Mouse (Mus musculus) forebrain, embryonic 14.5 days (tissue): ENCODE data around the gene Cntnap5a. TPM values are rescaled to one million over a fixed set of nuclear protein-coding genes. Genes with fewer than 3 reads are reported as not detected.

Source experiments
- ATAC-seq: fragments of 200-750 bp; cut with Nextera tagmentation; 2 replicates; pipeline ENCODE4 v1.8.0; 2017; ENCODE audit warnings: mild to moderate bottlenecking, moderate library complexity
- DNase-seq: peaks from one replicate; pipeline ENCODE4 v3.0.0-alpha.2; 2015; ENCODE audit warnings: low spot score
- H3K27ac ChIP-seq: fragments of 300-500 bp; sonication (generic); 2 replicates; pipeline ENCODE4 v1.5.1; 2014; ENCODE audit warnings: low read depth, mild to moderate bottlenecking, control low read depth, low read length, moderate library complexity
- H3K27me3 ChIP-seq: fragments of 300-500 bp; sonication (generic); replicated peaks from 2 replicates; pipeline ENCODE4 v1.6.1; 2014; ENCODE audit warnings: low read length, control low read depth, mixed read lengths; ENCODE audit not compliant: control insufficient read depth, insufficient read depth
- H3K36me3 ChIP-seq: fragments of 300-500 bp; sonication (generic); 2 replicates; pipeline ENCODE4 v1.6.1; 2014; ENCODE audit warnings: low read length, control low read depth; ENCODE audit not compliant: control insufficient read depth, insufficient read depth
- H3K4me1 ChIP-seq: fragments of 300-500 bp; sonication (generic); 2 replicates; pipeline ENCODE4 v1.6.1; 2014; ENCODE audit warnings: antibody characterized with exemption, low read length, control low read depth; ENCODE audit not compliant: control insufficient read depth, insufficient read depth
- H3K4me2 ChIP-seq: fragments of 300-500 bp; sonication (generic); 2 replicates; pipeline ENCODE4 v1.6.1; 2014; ENCODE audit warnings: mild to moderate bottlenecking, control low read depth, low read length
- H3K4me3 ChIP-seq: fragments of 300-500 bp; sonication (generic); 2 replicates; pipeline ENCODE4 v1.5.1; 2014; ENCODE audit warnings: low read depth, low read length, control low read depth
- H3K9ac ChIP-seq: fragments of 300-500 bp; sonication (generic); 2 replicates; pipeline ENCODE4 v1.6.1; 2014; ENCODE audit warnings: mild to moderate bottlenecking, low read length, control low read depth, moderate library complexity
- H3K9me3 ChIP-seq: fragments of 300-500 bp; sonication (generic); replicated peaks from 2 replicates; pipeline ENCODE4 v1.6.1; 2016; ENCODE audit warnings: low read length, control low read depth, mixed read lengths; ENCODE audit not compliant: control insufficient read depth
- WGBS: fragments of 180-500 bp; shearing (Covaris S2); extraction: QIAGEN DNeasy Blood & Tissue Kit; methylation state at CpG from one replicate; pipeline ENCODE4 v1.1.7; 2014; 5-methylcytosine and 5-hydroxymethylcytosine counted together
- polyA plus RNA-seq: library from polyadenylated mRNA; unstranded; fragments of >200 nt; fragmentation: Nextera tagmentation; extraction: Ambion mirVana; gene quantifications from 2 replicates; pipeline ENCODE4 v1.2.1, GENCODE M21; 2014

Gene Cntnap5a
- polyA plus RNA-seq, 1 experiment from 2014 or later = 0.29 TPM

DNA sequence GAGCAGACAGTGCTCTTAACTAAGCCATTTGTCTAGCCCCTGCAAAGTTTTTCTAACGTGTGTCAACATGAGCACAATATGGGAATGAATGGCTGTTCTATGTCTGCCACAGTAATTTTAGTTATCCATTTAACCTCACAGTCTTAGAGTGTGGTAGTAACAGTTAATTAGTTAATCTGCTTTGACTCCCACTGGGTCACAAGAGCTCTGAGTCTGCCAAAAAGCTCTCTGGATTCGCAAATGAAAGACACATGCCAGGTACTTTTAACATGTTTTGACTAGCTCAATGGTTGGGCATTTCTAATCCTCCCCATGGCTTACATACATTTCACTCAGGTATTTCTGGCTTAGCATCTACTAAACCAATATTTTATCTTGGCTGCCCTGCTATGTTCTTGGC, 163.0 kb downstream of the Cntnap5a start:
- no peak overlapping the region for H3K4me3 ChIP-seq
- WGBS = 7% methylated on average over 2 of the region's 2 CpGs
- peak; percentile 11 for DNase-seq
- H3K9ac ChIP-seq = no peak overlapping the region
- no peaks in the 10 kb centered on the region for H3K36me3 ChIP-seq
- H3K4me1 ChIP-seq = no peaks in the 10 kb centered on the region
- no peaks in the 10 kb centered on the region for H3K9me3 ChIP-seq
- H3K4me2 ChIP-seq = no peak overlapping the region
- no peak overlapping the region for H3K27ac ChIP-seq
- ATAC-seq = no peak
- H3K27me3 ChIP-seq = no peaks in the 10 kb centered on the region

DNA sequence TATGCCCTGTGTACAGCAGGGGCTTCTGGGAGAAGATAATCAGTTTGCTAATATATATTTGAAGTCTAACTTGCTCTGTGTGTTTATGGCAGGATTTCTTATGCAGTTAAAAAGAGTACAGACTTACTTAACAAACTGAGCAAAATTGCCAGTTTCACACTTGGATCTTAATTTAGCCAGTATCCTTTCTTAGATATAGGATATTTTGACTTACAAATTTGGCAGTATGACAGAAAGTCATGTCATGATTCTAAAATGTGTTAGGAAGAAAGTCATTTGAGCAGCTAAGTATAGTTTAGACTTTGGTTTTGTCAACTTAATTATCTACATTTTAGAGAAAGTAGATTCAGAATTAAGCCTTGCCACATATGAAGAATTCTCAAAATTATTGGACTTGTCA, 167.7 kb downstream of the Cntnap5a start:
- Histone ChIP-seq H3K4me1 (no peaks in the 10 kb centered on the region), H3K9me3 (no peaks in the 10 kb centered on the region), H3K36me3 (no peaks in the 10 kb centered on the region), H3K27me3 (no peaks in the 10 kb centered on the region), H3K27ac (no peak overlapping the region), H3K9ac (no peak overlapping the region), H3K4me2 (no peak overlapping the region), H3K4me3 (no peak overlapping the region)
- ATAC-seq (no peak), DNase-seq (peak; percentile 7)

GRCm38 (mm10) chr1:115918396-115918795, 233.8 kb downstream of the Cntnap5a start:
- Histone ChIP-seq H3K4me1 (no peaks in the 10 kb centered on the region), H3K9me3 (no peaks in the 10 kb centered on the region; the same call in 1 of the 2 replicates), H3K4me3 (no peak overlapping the region), H3K27me3 (no peaks in the 10 kb centered on the region), H3K36me3 (no peaks in the 10 kb centered on the region), H3K9ac (no peak overlapping the region), H3K27ac (no peak overlapping the region), H3K4me2 (no peak overlapping the region)
- DNase-seq = no peak
- no peak for ATAC-seq
- WGBS = 78% methylated on average over 1 of the region's 1 CpGs

DNA sequence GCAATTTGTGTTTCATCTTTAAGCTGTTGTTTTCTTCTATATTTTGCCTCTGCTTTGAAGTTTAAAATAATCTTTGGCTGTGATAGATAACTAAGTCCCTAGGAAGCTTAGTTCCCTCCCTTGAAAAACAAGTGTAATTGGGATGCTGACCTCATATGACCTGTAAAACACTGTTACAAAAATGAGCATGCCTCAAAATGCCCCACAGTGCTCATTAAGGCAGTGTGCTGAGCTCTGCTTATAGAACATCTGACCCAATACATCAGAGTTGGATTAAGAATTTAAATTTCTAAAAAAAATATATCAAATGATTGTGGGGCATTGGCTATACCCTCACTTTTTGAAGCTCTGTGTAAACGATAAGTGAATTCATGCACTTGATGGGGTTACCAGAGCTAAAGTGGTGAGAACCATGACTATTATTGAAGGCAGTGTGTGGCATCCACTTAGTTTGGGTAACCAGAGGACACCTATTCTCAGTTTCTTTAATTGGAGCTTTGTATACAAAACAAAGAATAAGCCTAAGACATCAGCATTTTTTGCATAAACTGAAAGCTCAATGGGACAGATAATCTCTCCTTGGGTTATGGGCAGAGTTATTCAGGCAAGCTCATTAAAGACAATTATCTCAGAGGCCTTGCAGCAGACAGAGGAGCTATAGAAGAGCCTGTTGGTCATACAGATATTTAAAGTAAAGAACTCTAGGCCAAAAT, 241.6 kb downstream of the Cntnap5a start:
- WGBS = 11% methylated on average over 1 of the region's 1 CpGs

GRCm38 (mm10) chr1:115932045-115932444, 247.5 kb downstream of the Cntnap5a start:
- H3K27ac ChIP-seq = no peak overlapping the region
- DNase-seq (peak; percentile 41), ATAC-seq (no peak)
- H3K4me2 ChIP-seq = no peak overlapping the region
- no peak overlapping the region for H3K4me3 ChIP-seq
- WGBS = 3% methylated on average over 1 of the region's 1 CpGs
- H3K27me3 ChIP-seq = no peaks in the 10 kb centered on the region
- H3K9ac ChIP-seq = no peak overlapping the region
- H3K4me1 ChIP-seq = no peaks in the 10 kb centered on the region
- H3K36me3 ChIP-seq = no peaks in the 10 kb centered on the region
- H3K9me3 ChIP-seq = no peaks in the 10 kb centered on the region

More for the DNA sequence above, 241.6 kb downstream of the Cntnap5a start:
- no peaks in the 10 kb centered on the region for H3K27me3 ChIP-seq
- no peaks in the 10 kb centered on the region for H3K9me3 ChIP-seq
- DNase-seq (no peak), ATAC-seq (no peak)
- H3K27ac ChIP-seq = no peak overlapping the region
- H3K4me3 ChIP-seq = no peak overlapping the region
- H3K9ac ChIP-seq = no peak overlapping the region
- no peaks in the 10 kb centered on the region for H3K36me3 ChIP-seq
- H3K4me2 ChIP-seq = no peak overlapping the region
- H3K4me1 ChIP-seq = no peaks in the 10 kb centered on the region

- H3K27ac ChIP-seq = no peak overlapping the region
- H3K4me1 ChIP-seq = no peaks in the 10 kb centered on the region
- WGBS = 88% methylated on average over 3 of the region's 3 CpGs
- no peaks in the 10 kb centered on the region for H3K36me3 ChIP-seq
- no peak overlapping the region for H3K4me3 ChIP-seq
- DNase-seq (no peak), ATAC-seq (no peak)
- no peaks in the 10 kb centered on the region for H3K27me3 ChIP-seq
- no peak overlapping the region for H3K4me2 ChIP-seq
- H3K9me3 ChIP-seq = no peaks in the 10 kb centered on the region
- H3K9ac ChIP-seq = no peak overlapping the region
Measured at GRCm38 (mm10) chr1:115945892-115946291, 261.3 kb downstream of the Cntnap5a start.

DNA sequence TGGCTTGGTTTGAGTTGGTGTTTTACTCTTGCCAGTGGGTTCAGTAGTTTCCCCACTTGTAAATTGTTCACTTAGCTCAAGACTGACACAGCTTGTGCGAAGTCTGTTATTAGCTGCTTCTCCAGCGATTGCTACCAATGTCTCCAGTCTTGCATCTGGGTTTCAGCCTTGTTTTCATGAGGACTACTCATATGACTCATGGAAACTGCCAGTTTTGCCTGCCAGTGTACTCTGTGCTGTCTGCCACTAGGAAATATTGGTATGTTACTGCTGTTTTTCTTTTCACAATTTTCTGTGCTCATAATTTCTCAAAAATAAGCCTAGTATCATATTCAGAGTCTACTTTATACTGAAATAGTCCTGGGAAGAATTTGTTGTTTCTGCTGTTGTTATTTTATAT, 272.0 kb downstream of the Cntnap5a start:
- no peaks in the 10 kb centered on the region for H3K27me3 ChIP-seq
- 94% methylated on average over 2 of the region's 2 CpGs for WGBS
- no peak overlapping the region for H3K4me3 ChIP-seq
- ATAC-seq (no peak), DNase-seq (peak; percentile 4)
- no peak overlapping the region for H3K4me2 ChIP-seq
- no peak overlapping the region for H3K27ac ChIP-seq
- H3K36me3 ChIP-seq = no peaks in the 10 kb centered on the region
- H3K4me1 ChIP-seq = no peaks in the 10 kb centered on the region
- H3K9me3 ChIP-seq = no peaks in the 10 kb centered on the region
- no peak overlapping the region for H3K9ac ChIP-seq

DNA sequence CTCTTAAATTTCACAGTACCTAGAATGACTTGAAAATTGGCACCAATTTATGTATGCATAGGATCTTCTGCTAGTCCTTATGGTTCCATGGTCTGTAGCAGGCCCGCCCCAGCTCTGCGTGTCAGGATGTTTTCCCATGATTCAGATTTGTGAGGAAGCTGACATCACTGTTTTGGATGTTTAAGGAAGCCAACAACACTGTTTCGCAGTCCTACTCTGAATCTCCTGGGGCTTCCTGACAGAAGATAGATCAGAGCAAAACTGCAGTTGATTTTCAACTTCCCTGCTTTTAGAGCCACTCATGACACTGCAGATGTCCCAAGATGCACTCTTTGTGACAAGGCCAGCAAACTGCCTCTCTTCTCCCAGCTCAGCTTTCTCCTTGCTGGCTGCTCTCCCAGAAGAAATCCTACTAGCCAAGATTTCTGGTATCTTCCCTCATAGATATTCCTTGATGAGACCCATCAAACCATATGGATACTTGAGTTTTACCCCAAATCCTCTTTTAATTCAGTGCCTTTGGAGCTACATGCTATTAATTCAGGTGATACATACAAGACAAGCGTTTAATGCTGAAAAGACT, 280.5 kb downstream of the Cntnap5a start:
- no peak overlapping the region for H3K27ac ChIP-seq
- no peaks in the 10 kb centered on the region for H3K9me3 ChIP-seq
- no peaks in the 10 kb centered on the region for H3K36me3 ChIP-seq
- no peak overlapping the region for H3K9ac ChIP-seq
- 83% methylated on average over 4 of the region's 4 CpGs for WGBS
- no peak overlapping the region for H3K4me3 ChIP-seq
- no peak overlapping the region for H3K4me2 ChIP-seq
- H3K4me1 ChIP-seq = no peaks in the 10 kb centered on the region
- H3K27me3 ChIP-seq = no peaks in the 10 kb centered on the region
- ATAC-seq (peak; percentile 72; the same call in 1 of the 2 replicates), DNase-seq (peak; percentile 37)

DNA sequence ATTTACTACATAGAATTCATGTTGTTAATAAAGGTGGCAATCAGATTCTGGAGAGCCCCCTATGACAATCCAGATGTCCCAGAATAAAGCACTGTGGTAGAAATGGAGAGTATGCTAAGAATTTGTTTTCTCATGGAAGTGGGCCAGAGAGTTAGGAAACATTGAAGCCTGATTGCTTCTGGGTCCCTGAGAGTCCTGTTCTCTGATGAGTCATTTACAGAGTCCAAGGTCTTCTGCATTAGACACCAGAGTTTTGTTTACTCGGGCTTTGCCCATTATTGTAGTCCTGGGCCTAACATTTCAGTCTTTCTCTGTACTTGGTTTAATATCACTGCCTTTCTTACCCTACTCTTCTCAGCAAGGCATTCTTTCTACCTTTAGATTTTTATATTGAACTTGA, 305.6 kb downstream of the Cntnap5a start:
- no peak overlapping the region for H3K4me2 ChIP-seq
- H3K9me3 ChIP-seq = no peaks in the 10 kb centered on the region
- H3K4me3 ChIP-seq = no peak overlapping the region
- ATAC-seq = no peak
- no peak overlapping the region for H3K9ac ChIP-seq
- H3K27me3 ChIP-seq = no peaks in the 10 kb centered on the region
- no peaks in the 10 kb centered on the region for H3K36me3 ChIP-seq
- WGBS = 68% methylated on average over 1 of the region's 1 CpGs
- H3K4me1 ChIP-seq = no peaks in the 10 kb centered on the region
- no peak overlapping the region for H3K27ac ChIP-seq
- no peak for DNase-seq
